Mouse (Mus musculus): ENCODE measurements around the gene Cbln3. TPM values are rescaled to one million over a fixed set of nuclear protein-coding genes. Genes with fewer than 3 reads are reported as not detected.
A peak's percentile ranks its signal among the peaks of the same experiment; 100 is the strongest.

Gene Cbln3
- polyA plus RNA-seq, 1 experiment from 2014 or later, result 0.30 TPM

DNA sequence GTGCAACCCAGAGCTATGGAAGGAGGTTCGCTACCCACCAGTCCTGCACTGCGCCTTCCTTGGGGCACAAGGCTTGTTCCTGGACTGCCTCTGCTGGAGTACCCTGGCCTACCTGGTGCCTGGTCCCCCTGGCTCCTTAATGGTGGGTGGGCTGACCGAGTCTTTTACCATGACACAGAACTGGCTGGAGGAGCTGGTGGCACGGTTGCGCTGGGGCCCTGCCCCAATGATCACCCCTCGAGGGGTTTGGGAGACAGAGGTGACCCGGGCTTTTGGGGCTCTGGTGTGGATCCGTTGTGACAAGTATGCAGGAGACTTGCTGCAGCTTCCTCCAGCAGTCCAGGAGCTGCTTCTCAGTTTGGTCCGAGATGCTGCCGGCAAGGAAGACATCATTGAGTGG lies 21.2 kb downstream of the Cbln3 start:
- Histone ChIP-seq H3K27me3 (no peaks in the 10 kb centered on the region), H3K9ac (0 out of 2 replicates have a peak overlapping the region, but pooled peaks have one; percentile 52), H3K9me3 (no peaks in the 10 kb centered on the region), H3K4me3 (no peak overlapping the region), H3K27ac (peak overlapping the region; percentile 51; the same call in 1 of the 2 replicates), H3K4me2 (no peak overlapping the region), H3K4me1 (peaks cover 54% of the 10 kb centered on the region), H3K36me3 (peaks cover 60% of the 10 kb centered on the region)
- WGBS, result 92% methylated on average over 10 of the region's 10 CpGs
- ATAC-seq (ENCODE audit: insufficient number of reproducible peaks, insufficient read depth, low FRiP score, low TSS enrichment, low read depth), result no peak

DNA sequence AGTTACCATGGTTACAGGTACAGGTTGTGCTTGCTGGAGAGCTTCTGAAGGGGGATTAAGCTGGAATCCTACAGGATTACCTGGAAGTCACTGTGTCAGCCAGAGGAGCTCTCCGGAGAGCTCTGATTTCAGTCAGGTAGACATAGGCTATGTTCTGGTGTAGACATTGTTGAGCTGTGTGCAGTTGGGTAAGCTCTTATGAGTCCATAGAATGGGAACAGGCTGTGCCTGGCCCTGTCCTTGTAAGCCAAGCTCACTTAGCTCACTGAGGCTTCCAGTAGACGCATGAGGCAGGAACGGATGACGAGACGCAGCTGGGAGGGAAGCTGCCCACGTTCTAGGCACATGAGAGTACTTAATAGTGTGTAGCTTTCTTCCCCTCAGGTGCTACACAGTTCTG lies 22.0 kb downstream of the Cbln3 start:
- Histone ChIP-seq H3K4me3 (no peak overlapping the region), H3K9ac (peak overlapping the region; percentile 36; the same call in 1 of the 2 replicates), H3K27me3 (no peaks in the 10 kb centered on the region), H3K27ac (no peak overlapping the region), H3K9me3 (no peaks in the 10 kb centered on the region), H3K36me3 (peaks cover 60% of the 10 kb centered on the region), H3K4me1 (peaks cover 62% of the 10 kb centered on the region), H3K4me2 (no peak overlapping the region)
- WGBS, result 47% methylated on average over 6 of the region's 6 CpGs
- no peak for ATAC-seq (ENCODE audit: insufficient number of reproducible peaks, insufficient read depth, low FRiP score, low TSS enrichment, low read depth)

DNA sequence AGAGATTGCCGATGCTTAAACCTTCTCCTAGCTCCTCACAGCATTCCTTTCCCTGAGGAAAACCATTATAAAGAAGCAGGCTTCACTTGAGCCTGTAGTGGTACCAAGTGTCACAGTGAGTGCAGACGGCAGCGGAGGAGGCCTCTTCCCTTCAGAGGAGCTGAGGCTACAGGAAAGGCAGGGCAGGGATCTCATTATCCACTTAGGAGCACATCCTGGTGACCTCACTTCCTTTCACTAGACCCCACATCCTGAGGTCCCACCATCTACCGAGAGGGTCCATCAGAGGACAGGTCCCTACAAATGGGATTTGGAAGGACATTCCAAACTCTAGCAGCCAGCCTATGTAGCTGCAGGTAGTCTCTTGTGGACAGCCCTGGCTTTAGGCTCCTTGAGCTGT lies 26.6 kb downstream of the Cbln3 start:
- no peak overlapping the region; the same call in 1 of the 2 replicates for H3K27ac ChIP-seq
- H3K27me3 ChIP-seq, result no peaks in the 10 kb centered on the region
- WGBS, result 33% methylated on average over 4 of the region's 4 CpGs
- peak overlapping the region; percentile 24 for H3K4me3 ChIP-seq
- peak overlapping the region; percentile 47 for H3K9ac ChIP-seq
- peak overlapping the region; percentile 93 for H3K4me2 ChIP-seq
- peaks cover 18% of the 10 kb centered on the region for H3K36me3 ChIP-seq
- ATAC-seq (ENCODE audit: insufficient number of reproducible peaks, insufficient read depth, low FRiP score, low TSS enrichment, low read depth), result no peak
- peaks cover 73% of the 10 kb centered on the region for H3K4me1 ChIP-seq
- H3K9me3 ChIP-seq, result no peaks in the 10 kb centered on the region

DNA sequence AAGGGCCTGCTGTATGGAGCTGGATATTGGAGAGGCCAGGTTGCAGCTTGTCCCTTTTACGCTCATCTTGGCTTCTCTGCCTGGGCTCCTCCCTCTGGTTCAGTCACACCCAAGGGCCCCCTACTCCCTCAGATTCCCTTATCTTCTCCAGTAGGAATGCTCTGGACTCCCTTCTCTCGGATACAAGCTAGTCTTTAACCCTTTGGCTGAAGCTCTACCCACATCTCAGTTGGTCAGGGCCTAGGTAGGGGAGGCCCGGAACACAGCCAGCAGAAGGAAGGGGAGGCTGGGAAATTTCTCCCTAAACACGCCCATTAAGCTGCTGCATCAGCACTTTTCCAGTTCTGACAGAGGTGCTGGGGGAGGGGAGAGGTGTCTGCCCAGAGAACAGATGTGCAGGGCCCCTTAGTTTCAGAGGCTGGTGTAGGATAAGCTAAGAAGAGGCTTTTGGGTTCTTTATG lies 29.1 kb downstream of the Cbln3 start:
- H3K27me3 ChIP-seq, result no peaks in the 10 kb centered on the region
- peaks cover 74% of the 10 kb centered on the region for H3K4me1 ChIP-seq
- H3K4me3 ChIP-seq, result peak overlapping the region; percentile 78
- ATAC-seq (ENCODE audit: insufficient number of reproducible peaks, insufficient read depth, low FRiP score, low TSS enrichment, low read depth), result no peak
- H3K9ac ChIP-seq, result peak overlapping the region; percentile 93
- WGBS, result under 1% methylated on average over 4 of the region's 4 CpGs
- H3K36me3 ChIP-seq, result peaks cover 18% of the 10 kb centered on the region
- H3K9me3 ChIP-seq, result no peaks in the 10 kb centered on the region
- H3K4me2 ChIP-seq, result peak overlapping the region; percentile 93
- peak overlapping the region; percentile 98 for H3K27ac ChIP-seq

DNA sequence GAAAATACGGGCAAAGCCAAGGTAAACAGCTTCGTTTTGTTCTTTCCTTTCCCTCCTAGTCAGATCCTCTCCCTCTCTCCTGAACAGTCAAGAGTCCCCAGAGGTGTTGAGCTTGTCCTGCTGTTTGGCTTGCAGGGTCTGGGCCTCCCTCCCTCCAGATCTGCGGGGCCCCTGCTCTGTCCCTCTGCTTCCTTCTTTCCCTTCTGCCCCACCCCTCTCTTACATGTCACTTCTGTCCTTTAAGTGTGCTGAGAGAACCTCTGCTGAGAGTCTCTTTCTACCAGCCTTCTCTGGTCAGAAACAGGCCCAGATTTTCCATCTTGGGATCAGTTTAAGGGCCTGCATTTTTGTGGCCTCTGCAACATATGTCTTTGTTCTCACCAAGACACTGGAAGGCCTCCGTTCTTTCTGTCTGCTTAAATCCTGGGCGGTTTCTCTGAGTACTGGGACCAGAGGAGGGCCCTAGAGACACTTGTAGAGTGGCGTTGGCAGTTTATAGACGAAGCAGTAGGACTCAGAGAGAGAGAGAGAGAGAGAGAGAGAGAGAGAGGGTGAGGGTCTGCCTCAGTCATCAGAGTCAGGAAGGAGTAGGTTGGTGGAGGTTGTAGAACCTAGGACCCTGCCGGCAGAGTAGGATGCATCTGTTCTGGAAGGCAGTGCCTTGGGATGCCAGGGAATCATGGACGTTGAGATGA lies 29.6 kb downstream of the Cbln3 start:
- Histone ChIP-seq H3K4me3 (peak overlapping the region; percentile 78), H3K27ac (peak overlapping the region; percentile 98), H3K27me3 (no peaks in the 10 kb centered on the region), H3K4me1 (peaks cover 70% of the 10 kb centered on the region), H3K9ac (peak overlapping the region; percentile 93), H3K9me3 (no peaks in the 10 kb centered on the region), H3K4me2 (peak overlapping the region; percentile 93), H3K36me3 (peaks cover 17% of the 10 kb centered on the region)
- 0 out of 2 replicates have a peak, but pooled peaks have one; percentile 3 for ATAC-seq (ENCODE audit: insufficient number of reproducible peaks, insufficient read depth, low FRiP score, low TSS enrichment, low read depth)
- WGBS, result under 1% methylated on average over 9 of the region's 9 CpGs

DNA sequence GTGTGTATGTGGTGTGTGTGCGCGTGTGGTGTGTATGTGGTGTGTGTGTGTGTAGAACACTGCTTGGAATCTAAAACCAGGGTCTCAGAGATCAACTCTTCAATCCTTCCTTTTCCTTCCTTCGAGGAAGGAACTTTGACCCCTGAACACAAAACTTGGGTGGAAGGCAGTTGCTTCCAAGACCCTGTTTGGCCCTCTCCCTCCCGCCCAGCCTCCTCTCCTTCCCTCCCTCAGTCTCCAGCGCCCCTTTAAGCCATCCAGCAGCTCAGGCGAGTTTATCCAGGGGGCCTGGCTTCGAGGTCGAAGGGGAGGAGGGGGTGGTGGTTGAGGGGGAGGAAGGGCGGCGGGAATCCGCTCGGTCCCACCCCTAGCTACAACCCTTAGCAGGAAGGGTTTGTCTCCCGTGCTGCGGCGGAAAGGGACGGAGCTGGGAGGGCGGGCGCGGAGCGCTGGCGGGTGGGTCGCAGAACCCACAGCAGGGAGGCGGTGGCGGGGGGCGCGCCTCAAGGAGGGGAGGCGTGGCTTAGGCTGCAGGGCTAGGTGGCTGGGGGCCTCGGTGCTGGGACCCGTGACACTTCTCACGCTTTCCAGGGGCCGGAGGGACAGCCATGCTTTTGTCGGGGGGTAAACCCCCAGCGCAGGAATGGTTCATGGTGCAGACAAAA lies 30.4 kb downstream of the Cbln3 start, which contains the start of gene Nynrin:
Gene Nynrin (plus strand): TSS at position 390 of the 665 bp plus-strand sequence.
- Histone ChIP-seq H3K9ac (peak within 1 kb of the TSS; percentile 93), H3K9me3 (no peaks in the 10 kb centered on the region), H3K36me3 (peaks cover 9% of the 10 kb centered on the region), H3K27ac (peak within 1 kb of the TSS; percentile 98), H3K4me1 (peaks cover 62% of the 10 kb centered on the region), H3K4me3 (peak within 1 kb of the TSS; percentile 78), H3K27me3 (no peaks in the 10 kb centered on the region), H3K4me2 (peak within 1 kb of the TSS; percentile 93)
- peak; percentile 87 for ATAC-seq (ENCODE audit: insufficient number of reproducible peaks, insufficient read depth, low FRiP score, low TSS enrichment, low read depth)
- 1% methylated on average over 30 of the region's 33 CpGs for WGBS

DNA sequence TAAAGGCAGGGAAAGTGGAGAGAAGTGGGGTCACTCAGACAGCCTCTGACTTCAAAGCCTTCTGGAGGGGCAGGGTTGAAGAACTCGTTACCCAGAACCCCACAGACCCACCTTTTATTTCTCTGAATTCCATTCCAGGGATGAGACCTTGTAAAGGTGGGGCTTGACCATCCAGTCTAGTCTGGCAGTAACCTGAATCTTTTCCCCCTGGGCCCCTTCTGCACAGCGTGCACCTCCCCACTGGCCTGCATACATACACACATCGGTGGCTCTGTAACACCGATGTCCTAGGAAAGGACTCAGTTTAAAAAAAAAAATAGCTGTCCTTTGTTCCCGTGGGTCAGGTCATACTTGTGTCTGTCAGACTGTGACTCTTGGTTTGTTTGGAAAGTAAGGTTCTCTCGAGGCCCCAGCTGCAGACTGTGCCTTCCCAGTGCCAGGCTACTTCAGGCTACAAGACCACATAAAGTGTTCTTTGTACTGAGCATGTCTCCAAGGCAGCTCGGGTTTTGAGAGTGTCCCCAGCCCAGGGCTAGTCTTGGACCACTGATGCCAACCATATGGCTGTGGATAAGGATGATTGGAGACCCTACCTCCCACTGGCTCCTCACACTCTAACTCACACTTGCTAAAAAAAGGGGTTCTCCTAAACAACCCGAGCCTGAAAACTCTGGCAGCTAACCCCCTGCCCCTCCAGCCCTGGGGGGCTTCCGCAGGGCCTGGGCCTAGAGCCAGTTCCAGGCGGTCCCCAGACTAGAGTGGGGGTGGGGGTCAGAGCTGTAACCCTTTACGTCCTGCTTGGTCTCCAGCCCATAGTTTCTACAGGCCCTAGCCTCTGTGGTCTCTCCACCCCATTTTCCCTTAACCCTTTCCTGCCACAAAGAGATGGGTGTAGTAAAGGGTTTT lies 31.3 kb downstream of the Cbln3 start:
- Histone ChIP-seq H3K4me1 (peaks cover 53% of the 10 kb centered on the region), H3K4me3 (peak overlapping the region; percentile 78), H3K36me3 (peaks cover 5% of the 10 kb centered on the region), H3K27ac (peak overlapping the region; percentile 98), H3K9ac (peak overlapping the region; percentile 93), H3K9me3 (no peaks in the 10 kb centered on the region), H3K4me2 (peak overlapping the region; percentile 93), H3K27me3 (no peaks in the 10 kb centered on the region)
- peak; percentile 86 for ATAC-seq (ENCODE audit: insufficient number of reproducible peaks, insufficient read depth, low FRiP score, low TSS enrichment, low read depth)
- 3% methylated on average over 11 of the region's 11 CpGs for WGBS

DNA sequence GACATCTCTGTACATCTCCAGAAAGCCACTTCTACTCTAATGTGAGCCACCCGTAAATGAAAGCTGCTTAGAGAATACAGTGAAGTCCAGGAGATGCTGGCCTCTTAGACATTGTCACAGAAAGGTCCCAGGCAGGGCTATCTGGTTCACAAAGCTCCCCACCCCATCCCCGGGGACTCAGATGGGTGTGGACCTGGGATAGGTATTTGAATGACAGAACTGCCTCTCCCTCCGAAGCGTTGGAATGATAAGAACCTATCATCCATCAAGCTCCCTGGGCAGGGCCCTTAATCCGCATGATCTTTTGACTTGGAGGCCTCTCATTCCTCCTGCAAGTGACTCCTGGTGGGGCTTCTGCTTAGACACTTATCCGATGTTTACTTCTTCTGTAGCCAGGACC lies 33.3 kb downstream of the Cbln3 start:
- no peak for ATAC-seq (ENCODE audit: insufficient number of reproducible peaks, insufficient read depth, low FRiP score, low TSS enrichment, low read depth)
- Histone ChIP-seq H3K9me3 (no peaks in the 10 kb centered on the region), H3K27me3 (no peaks in the 10 kb centered on the region), H3K4me1 (peaks cover 33% of the 10 kb centered on the region), H3K36me3 (no peaks in the 10 kb centered on the region), H3K4me3 (no peak overlapping the region), H3K4me2 (no peak overlapping the region), H3K27ac (0 out of 2 replicates have a peak overlapping the region, but pooled peaks have one; percentile 98), H3K9ac (no peak overlapping the region)
- WGBS, result 69% methylated on average over 6 of the region's 6 CpGs

DNA sequence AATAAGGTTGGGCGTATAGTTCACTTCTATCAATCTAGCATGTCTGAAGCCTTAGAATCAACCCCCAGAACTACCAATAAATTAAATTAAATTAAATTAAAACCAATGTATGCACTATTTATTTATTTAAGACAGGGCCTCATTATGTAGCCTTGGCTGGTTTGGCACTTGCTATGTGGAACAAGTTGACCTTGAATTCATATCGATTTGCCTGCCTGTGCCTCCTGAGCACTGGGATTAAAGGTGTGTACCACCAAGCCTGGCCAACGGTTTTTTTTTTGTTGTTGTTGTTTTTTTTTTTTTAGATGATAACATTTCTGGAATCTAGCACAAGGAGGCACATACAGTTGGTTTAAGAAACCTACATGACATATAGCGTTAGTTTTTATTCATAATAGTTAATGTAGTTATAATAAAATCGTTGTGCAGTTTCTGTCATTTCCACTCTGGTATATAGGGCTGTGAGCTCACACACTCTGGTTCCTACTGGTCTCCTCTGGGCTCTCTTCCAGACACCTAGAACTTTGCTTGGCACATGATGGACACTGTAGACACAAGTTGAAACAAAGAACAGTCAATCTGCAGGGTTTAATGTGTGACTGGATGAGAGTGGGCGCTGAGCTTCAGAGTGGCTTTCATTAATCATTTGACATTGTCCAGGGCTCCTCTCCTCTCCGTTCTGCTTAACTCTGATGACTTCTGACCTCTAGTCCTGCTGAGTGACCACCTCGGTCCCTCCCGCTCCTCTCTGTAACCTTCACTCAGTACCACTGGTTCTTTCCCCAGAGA lies 38.5 kb downstream of the Cbln3 start:
- H3K27me3 ChIP-seq, result no peaks in the 10 kb centered on the region
- WGBS, result 73% methylated on average over 9 of the region's 9 CpGs
- H3K9ac ChIP-seq, result no peak overlapping the region
- no peaks in the 10 kb centered on the region for H3K36me3 ChIP-seq
- no peak overlapping the region for H3K4me2 ChIP-seq
- ATAC-seq (ENCODE audit: insufficient number of reproducible peaks, insufficient read depth, low FRiP score, low TSS enrichment, low read depth), result no peak
- no peak overlapping the region for H3K4me3 ChIP-seq
- no peaks in the 10 kb centered on the region for H3K9me3 ChIP-seq
- H3K27ac ChIP-seq, result no peak overlapping the region
- H3K4me1 ChIP-seq, result peaks cover 3% of the 10 kb centered on the region

DNA sequence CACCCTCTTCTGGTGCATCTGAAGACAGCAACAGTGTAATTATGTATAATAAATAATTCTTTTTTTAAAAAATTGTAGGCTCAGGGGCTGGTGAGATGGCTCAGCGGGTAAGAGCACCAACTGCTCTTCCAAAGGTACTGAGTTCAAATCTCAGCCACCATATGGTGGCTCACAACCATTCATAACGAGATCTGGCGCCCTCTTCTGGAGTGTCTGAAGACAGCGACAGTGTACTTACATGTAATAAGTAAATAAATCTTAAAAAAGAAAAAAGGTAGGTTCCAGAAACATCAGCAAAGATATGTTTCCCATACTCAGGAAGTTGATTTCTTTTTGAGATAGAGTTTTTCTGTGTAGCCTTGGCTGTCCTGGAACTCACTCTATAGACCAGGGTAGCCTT lies 41.4 kb downstream of the Cbln3 start:
- Histone ChIP-seq H3K9ac (no peak overlapping the region), H3K4me1 (no peaks in the 10 kb centered on the region), H3K27ac (no peak overlapping the region), H3K4me2 (no peak overlapping the region), H3K4me3 (no peak overlapping the region), H3K9me3 (no peaks in the 10 kb centered on the region), H3K27me3 (no peaks in the 10 kb centered on the region), H3K36me3 (no peaks in the 10 kb centered on the region)
- no peak for ATAC-seq (ENCODE audit: insufficient number of reproducible peaks, insufficient read depth, low FRiP score, low TSS enrichment, low read depth)
- WGBS, result 81% methylated on average over 4 of the region's 4 CpGs
